Mouse (Mus musculus) granulocyte monocyte progenitor cell, adult 5-6 weeks (primary cell): ENCODE results near the gene Hoxa3. TPM values are rescaled to one million over a fixed set of nuclear protein-coding genes. Genes with fewer than 3 reads are reported as not detected.

Experiments used
- ATAC-seq: replicated peaks from 2 replicates; pipeline ENCODE4 v1.8.0; 2016; ENCODE audit warnings: mild to moderate bottlenecking, moderate TSS enrichment, inconsistent platforms; ENCODE audit not compliant: poor library complexity, severe bottlenecking
- total RNA-seq, 2 experiments: library from RNA; stranded (forward) in 1 of 2; stranded (reverse) in 1 of 2; fragments of 200-712, 200-1000 nt in 1 of 2; fragments of >200 nt in 1 of 2; fragmentation: Nextera tagmentation in 1 of 2; gene quantifications; 2 replicates each; pipeline ENCODE4 v1.2.3; 2014 to 2017

Hoxa3 gene
- total RNA-seq, 2 experiments from 2014 or later, result 1.7 TPM; not detected in 1

- no peak for ATAC-seq
Observed at GRCm38 (mm10) chr6:52162611-52163365, 50.3 kb downstream of the Hoxa3 start.

GRCm38 (mm10) chr6:52162093-52162380 lies 51.1 kb downstream of the Hoxa3 start:
- ATAC-seq, result no peak

DNA sequence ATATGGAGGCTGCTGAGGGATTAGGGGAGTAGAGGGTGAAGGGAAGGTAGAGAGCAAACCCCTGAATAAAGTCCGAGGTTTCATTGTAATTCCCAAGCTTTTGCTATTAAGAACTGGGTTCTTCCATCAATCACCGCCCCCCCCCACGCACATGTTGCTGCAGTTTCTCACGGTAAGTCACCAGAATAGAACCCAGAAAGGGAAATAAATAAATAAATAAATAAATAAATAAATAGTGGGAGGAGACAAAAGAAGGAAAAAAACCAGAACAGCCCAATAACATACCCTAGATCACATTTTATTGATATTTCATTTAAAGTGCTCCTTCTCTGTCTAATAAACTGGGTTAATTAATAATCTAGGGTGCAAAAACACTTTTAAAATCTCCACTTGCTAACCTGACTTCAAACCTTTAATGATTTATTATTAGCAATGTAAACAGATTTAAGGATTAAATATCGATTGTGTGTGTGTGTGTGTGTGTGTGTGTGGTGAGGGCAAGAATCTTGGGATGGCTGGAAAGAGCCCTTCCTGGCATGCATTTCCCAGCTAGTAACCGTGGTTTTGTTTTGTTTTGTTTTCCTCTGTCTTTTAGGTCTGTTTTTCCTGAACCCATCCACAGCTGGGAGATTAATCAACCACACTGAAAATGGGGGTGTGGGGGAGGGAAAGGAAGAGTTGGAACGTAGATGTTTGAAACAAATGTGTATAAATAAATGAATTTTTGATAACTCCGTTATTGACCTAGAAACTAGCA lies 51.6 kb downstream of the Hoxa3 start:
- ATAC-seq, result no peak

DNA sequence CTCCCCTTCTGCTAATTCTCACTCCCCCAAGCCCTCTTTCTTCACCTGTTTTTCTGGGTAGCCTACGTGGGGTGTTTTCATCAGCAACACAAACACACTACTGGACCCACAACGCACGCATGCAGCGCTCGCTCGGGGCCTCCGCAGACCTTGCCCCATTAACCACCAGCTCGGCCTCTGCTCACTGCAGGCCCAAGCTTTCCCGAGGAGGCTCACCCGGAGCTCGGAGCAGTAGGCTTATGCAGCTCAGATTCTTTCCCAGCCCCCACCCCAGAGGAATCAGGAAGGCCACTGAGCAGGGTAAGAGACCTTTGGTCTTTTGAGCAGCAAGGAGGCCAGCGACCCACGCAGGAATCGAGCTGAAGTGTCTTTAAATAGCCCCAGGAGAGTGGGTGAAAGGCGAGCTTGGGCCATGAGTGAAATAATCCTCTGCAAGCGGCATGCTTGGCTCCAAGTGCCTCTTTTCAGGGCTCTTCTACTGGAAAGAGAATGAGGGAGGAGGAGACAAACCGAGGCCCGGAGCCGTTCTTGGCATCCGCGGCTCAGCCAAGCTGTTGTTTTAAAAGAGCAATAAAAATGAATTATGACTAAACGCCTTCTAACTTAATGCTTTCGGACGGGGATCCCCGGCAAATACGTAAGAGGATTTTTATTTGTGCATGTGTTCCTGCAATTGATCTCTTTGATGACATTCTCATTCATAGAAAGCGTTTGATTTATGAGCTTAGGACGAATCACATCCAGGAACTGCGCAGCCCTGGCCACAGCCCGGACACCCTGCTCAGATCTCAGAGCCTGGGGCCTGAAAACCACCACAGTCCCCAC lies 52.4 kb downstream of the Hoxa3 start:
- ATAC-seq, result no peak

DNA sequence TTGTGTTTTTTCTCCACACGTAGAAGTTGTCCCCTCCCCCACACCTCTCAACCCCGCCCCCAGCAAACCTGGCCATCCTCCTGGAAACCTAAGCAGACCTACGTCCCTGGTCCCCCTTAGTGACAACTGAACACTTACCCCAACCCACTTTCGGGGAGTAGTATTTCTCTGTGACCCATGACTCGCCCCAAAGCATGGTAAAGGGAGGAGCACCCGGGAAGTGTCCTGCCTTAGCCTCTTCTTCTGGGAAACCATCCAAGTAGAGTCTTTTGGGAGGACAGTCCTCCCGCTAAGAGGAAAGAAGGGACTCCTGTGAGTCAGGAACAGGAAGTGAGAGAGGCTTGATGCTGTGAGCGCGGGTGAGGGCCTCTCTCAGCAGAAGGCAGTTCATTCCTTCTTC lies 53.2 kb downstream of the Hoxa3 start:
- ATAC-seq, result peak; percentile 50

- no peak for ATAC-seq
Observed at GRCm38 (mm10) chr6:52159164-52159761, 53.9 kb downstream of the Hoxa3 start.

DNA sequence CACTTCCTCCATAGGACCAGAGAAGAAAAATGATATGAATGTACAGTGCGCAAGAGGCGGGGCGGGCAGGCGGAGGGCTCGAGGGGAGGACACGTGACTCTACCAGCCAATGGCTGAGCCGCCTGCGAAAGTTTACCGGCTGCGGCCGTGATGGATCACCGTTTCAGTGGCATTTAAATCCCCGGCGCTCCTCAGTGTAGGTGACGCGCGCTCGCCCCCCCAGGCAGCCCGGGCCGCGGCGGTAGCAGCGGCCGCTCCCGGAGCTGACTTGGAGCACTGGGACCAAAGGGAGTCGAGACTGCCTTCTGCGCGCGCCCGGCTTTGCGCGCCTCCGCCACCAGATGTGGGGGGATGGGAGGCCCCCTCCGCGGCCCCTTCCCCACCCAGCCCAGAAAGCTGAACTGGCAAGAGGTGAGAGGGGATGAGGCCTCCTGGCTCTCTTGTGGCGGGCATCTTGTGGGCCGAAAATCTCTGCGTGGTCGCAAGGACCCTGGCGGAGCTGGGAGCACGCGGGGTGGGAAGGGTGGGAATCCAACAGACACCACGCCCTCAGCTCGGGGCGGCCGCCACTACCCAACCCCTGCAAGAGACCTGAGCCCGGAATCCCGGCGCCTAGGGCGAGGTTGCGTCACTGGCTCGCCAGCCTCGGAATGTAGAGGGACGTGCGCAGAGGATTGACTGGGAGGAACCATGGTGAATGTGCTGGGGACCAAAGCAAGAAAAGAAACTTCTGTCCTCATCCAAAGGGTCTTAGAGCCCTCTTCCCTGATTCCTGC lies 54.7 kb downstream of the Hoxa3 start, which contains the start of gene Hoxa1:
TSS of gene Hoxa1 (minus strand) at position 42 of the 776 bp plus-strand sequence.
- ATAC-seq, result peak; percentile 86

DNA sequence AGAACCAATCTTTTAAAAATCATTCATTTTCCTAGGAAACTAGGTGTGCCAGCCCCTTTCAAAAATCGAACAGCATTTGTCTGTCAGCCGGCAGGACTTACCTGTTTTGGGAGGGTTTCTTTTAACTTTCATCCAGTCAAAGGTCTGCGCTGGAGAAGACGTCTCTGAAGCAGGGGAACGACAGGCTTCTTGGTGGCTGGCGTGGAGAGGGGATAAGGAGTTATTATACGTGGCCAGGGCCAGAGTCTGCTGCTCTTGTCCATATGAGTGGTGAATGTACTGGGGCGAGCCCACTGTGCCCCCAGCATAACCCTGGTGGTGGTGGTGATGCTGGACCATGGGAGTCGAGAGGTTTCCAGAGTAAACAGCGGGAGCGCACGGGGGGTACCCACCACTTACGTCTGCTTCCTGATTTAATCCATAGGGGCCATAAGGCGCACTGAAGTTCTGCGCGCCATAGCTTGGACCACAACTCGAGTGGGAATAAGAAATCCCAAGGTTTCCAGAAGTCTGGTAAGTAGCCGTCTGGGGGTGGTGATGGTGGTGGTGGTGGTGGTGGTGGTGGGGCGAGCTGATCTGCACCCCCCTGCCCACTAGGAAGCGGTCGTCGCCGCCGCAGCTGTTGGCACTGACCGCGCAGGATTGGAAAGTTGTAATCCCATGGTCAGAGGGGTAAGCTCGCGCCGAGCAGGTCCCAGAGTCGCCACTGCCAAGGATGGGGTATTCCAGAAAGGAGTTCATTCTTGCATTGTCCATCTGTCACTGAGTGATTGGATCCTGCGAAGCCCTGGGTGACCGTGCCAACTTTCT lies 55.5 kb downstream of the Hoxa3 start:
- no peak for ATAC-seq

- ATAC-seq, result no peak
Observed at GRCm38 (mm10) chr6:52156551-52157200, 56.5 kb downstream of the Hoxa3 start.

DNA sequence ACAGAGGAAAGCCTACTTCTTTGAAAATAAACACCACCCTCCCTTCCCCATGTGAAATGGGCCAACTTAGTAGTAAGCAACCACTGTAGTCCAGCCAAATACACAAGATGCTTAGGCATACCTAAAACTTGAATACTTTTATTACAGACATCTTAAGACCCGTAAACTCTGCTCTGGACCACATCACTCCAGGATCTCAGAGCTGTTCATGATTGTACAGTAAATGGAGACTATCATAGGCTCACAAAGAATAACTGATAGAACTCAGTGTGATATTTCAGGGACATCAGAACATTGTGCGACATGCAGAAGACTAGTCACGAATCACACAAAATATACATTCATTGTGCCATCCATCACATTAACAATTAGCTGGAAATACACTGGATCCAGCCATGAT lies 57.7 kb downstream of the Hoxa3 start:
- ATAC-seq, result no peak

- ATAC-seq, result no peak
Observed at GRCm38 (mm10) chr6:52154044-52154443, 59.1 kb downstream of the Hoxa3 start.

DNA sequence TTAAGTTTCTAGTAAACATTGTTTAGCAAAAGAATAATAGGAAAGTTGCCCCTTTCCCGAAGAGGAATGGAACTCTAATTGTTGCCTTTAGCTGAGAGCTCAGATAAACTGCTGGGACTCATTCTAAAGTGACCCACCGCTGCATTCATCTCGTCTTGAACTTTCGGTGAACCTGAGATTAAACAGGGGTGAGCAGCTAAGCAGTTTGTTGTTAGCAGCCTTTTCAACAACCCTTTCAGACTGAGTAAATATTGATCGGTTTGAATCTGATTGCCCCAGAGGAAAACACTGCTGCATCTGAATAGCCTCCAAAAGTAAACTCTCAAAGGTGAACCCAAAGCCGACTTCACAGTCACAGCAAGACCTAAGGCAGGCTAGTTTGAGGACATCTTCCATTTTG lies 59.9 kb downstream of the Hoxa3 start:
- ATAC-seq, result no peak

DNA sequence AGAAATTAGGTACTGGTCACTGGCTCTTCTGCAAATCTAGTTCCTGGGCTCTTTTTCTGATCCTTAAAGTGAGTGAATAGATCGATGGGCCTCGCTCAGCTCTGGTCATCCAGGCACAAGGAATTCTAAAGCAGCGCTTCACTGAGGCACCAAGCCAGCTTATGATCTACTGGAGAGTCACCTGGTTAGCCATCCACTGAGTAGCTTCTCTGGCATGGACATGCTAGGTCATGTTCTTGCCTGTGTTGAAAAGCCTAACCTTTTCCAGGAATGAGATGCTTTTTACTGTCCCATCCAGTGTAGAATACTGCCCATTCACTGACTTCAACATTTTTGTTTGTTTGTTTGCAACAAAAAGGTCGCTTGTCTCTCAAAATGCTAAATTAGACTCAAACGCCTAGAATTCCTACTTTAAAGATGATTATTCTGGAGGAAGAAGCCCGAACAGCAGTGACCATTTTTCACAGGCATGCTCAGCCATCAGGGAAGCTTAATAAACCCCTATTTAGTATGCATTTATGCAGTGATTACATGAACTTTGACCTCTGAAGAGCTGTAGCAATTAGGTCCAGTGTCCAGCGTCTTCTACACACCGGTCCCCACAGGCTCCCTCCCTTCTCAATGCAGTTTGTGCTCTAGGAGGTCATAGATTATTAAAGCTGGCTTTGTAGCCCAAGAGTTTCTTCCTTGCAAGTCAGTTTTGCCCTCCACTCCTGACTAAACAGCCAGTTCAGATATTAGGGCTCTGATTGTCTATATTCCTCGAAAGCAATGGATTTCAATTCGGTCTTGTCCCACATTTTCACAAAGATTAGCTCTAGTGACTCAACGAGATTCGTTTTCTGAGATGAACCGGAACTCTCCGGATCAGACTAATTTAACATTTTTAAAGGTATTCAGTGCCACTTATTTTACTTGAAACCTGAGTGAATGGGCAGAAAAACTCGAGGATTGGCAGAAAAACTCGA lies 60.6 kb downstream of the Hoxa3 start:
- no peak for ATAC-seq

- ATAC-seq, result no peak
Observed at GRCm38 (mm10) chr6:52151571-52151970, 61.6 kb downstream of the Hoxa3 start.

- ATAC-seq, result peak; percentile 33; the same call in 1 of the 2 replicates
Observed at GRCm38 (mm10) chr6:52150401-52150966, 62.7 kb downstream of the Hoxa3 start.

DNA sequence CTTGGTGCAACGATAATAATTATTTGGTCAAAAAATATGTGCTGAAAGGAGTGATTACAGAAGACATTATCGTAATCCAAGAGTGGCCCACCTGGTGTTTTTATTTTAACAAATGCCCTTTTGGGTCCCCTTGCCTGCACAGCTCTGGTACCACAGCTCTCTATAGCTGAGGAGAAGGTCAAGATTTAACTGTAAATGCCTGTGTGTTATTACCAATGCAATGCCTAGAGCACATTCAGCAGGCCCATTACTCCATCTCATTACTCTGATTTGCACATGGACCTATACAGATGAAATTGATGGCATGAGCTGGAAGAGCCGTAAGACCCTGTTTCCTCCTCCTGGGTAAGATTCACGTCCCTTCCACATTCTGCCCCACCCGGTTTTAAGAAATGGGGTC lies 74.0 kb downstream of the Hoxa3 start:
- ATAC-seq, result no peak

DNA sequence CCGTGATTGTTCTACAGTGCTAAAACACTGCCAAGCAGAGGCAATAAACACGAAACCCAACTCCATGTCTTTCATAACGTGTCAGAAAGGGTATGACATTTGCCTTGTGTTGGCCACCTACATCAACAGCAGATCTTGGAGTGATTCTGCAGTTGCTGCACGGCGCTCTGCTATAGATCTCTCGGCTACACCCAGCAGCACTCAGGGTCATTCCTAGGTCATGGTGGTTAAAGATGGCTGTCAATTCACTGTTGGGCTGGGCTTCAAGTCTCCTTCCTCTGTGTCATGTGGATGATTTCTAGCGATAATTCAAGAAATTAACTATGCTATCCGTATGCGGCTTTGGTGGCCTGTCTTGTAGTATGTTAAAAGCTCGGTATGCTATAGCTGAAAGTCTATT lies 74.6 kb downstream of the Hoxa3 start:
- no peak for ATAC-seq
